Mouse (Mus musculus) hindbrain, embryonic 16.5 days (tissue): Measurements from ENCODE around the gene Galk2. TPM values are rescaled to one million over a fixed set of nuclear protein-coding genes. Genes with fewer than 3 reads are reported as not detected.

Experiments used
- ATAC-seq: fragments of 200-750 bp; cut with Nextera tagmentation; 2 replicates; pipeline ENCODE4 v1.8.0; 2017; ENCODE audit warnings: moderate TSS enrichment, moderate library complexity
- H3K27ac ChIP-seq: fragments of 300-500 bp; sonication (generic); 2 replicates; pipeline ENCODE4 v1.5.1; 2014; ENCODE audit warnings: low read depth, mild to moderate bottlenecking, control low read depth, low read length, moderate library complexity
- H3K27me3 ChIP-seq: fragments of 300-500 bp; sonication (generic); replicated peaks from 2 replicates; pipeline ENCODE4 v1.6.1; 2014; ENCODE audit warnings: low read length; ENCODE audit not compliant: control insufficient read depth, insufficient read depth
- H3K36me3 ChIP-seq: fragments of 300-500 bp; sonication (generic); 2 replicates; pipeline ENCODE4 v1.6.1; 2014; ENCODE audit warnings: mild to moderate bottlenecking, low read length, moderate library complexity, mixed read lengths; ENCODE audit not compliant: control insufficient read depth, insufficient read depth
- H3K4me1 ChIP-seq: fragments of 300-500 bp; sonication (generic); 2 replicates; pipeline ENCODE4 v1.6.1; 2014; ENCODE audit warnings: low read depth, low read length; ENCODE audit not compliant: control insufficient read depth, insufficient read depth
- H3K4me2 ChIP-seq: fragments of 300-500 bp; sonication (generic); 2 replicates; pipeline ENCODE4 v1.6.1; 2014; ENCODE audit warnings: mild to moderate bottlenecking, low read length, control low read depth, moderate library complexity
- H3K4me3 ChIP-seq: fragments of 300-500 bp; sonication (generic); 2 replicates; pipeline ENCODE4 v1.5.1; 2014; ENCODE audit warnings: mild to moderate bottlenecking, low read length, control low read depth, moderate library complexity
- H3K9ac ChIP-seq: fragments of 300-500 bp; sonication (generic); 2 replicates; pipeline ENCODE4 v1.6.1; 2014; ENCODE audit warnings: low read depth, mild to moderate bottlenecking, control low read depth, low read length, moderate library complexity
- H3K9me3 ChIP-seq: fragments of 300-500 bp; sonication (generic); 2 replicates; pipeline ENCODE4 v1.6.1; 2014; ENCODE audit warnings: mild to moderate bottlenecking, low read length, moderate library complexity; ENCODE audit not compliant: control insufficient read depth
- WGBS: fragments of 180-500 bp; shearing (Covaris S2); extraction: QIAGEN DNeasy Blood & Tissue Kit; methylation state at CpG from one replicate; pipeline ENCODE4 v1.1.7; 2014; 5-methylcytosine and 5-hydroxymethylcytosine counted together
- polyA plus RNA-seq: library from polyadenylated mRNA; unstranded; fragments of >200 nt; fragmentation: Nextera tagmentation; extraction: Ambion mirVana; gene quantifications from 2 replicates; pipeline ENCODE4 v1.2.1, GENCODE M21; 2015

The Galk2 gene
- polyA plus RNA-seq, 1 experiment from 2014 or later, result 35.1 TPM

DNA sequence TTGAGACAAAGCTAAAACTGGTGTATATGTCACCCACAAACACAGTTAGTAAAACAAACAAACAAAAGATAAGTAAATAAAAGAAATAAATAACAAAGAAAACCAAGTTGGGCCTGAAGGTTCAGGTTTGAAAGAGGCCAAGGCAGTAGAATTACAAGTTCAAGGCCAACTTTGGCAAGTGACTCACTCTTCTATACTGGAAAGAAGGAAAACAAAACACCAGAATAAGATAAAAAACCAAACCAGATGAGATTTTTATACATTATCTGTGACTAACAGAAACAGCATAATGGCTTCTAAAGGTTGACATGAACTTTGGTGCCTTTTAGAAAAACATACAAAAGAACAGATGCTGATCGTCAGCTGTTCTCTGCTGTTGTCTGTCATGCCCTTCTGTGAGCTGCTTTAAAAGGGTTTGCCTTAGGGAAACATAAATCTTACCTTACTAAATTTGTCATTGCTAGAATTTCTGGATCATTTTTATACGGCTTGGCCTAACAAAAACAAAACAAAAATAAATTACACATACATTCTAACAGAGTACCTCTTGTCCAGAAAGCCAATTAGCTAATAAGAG, 20.1 kb upstream of the Galk2 start:
- H3K4me2 ChIP-seq, result no peak overlapping the region
- no peaks in the 10 kb centered on the region for H3K27me3 ChIP-seq
- ATAC-seq, result no peak
- H3K9ac ChIP-seq, result no peak overlapping the region
- H3K4me1 ChIP-seq, result no peaks in the 10 kb centered on the region
- H3K4me3 ChIP-seq, result no peak overlapping the region
- 71% methylated on average over 2 of the region's 2 CpGs for WGBS
- no peak overlapping the region for H3K27ac ChIP-seq
- no peaks in the 10 kb centered on the region for H3K9me3 ChIP-seq
- H3K36me3 ChIP-seq, result peaks cover 40% of the 10 kb centered on the region

DNA sequence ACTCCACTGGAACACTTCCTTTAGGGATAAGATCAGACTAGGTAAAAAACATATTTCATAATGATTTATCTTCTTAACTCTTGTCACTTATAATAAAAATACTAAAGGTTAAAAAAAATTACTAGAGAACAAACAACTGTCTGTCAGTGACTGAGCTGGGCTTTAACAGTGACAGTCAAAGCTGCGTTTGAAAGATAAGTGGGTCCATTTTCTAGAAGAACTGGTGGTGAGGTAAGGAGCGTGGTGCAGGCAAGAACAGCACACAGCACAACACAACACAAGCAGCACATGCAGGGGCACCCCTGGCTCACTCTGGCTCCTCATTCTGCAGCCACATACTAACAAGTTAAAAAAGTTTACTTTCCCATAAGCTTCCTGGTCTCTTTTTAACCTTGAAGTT, 7.7 kb upstream of the Galk2 start:
- H3K4me1 ChIP-seq, result no peaks in the 10 kb centered on the region; the same call in 1 of the 2 replicates
- no peak overlapping the region for H3K9ac ChIP-seq
- no peak overlapping the region for H3K4me2 ChIP-seq
- no peak overlapping the region for H3K4me3 ChIP-seq
- H3K27me3 ChIP-seq, result no peaks in the 10 kb centered on the region
- H3K27ac ChIP-seq, result no peak overlapping the region
- WGBS, result 84% methylated on average over 2 of the region's 2 CpGs
- H3K36me3 ChIP-seq, result peaks cover 12% of the 10 kb centered on the region
- no peaks in the 10 kb centered on the region for H3K9me3 ChIP-seq
- ATAC-seq, result no peak

DNA sequence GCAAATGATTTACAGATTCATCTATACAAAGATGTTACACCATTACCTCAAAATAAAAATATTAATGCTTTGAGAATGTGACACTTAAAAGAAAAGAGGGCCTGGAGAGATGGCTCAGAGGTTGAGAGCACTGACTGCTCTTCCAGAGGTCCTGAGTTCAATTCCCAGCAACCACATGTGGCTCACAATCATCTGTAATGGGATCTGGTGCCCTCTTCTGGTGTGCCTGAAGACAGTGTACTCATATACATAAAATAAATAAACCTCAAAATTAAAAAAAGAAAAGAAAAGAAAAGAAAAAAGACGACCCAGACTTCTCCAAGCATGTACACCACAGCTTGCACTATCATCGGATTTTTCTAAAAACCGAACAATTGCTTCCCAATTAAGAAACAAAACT, 1.2 kb upstream of the Galk2 start:
- H3K27ac ChIP-seq, result no peak overlapping the region
- 56% methylated on average over 3 of the region's 3 CpGs for WGBS
- H3K36me3 ChIP-seq, result no peaks in the 10 kb centered on the region
- H3K9me3 ChIP-seq, result no peaks in the 10 kb centered on the region
- no peak for ATAC-seq
- H3K27me3 ChIP-seq, result no peaks in the 10 kb centered on the region
- H3K4me2 ChIP-seq, result peak overlapping the region; percentile 78
- peak overlapping the region; percentile 98 for H3K4me3 ChIP-seq
- no peak overlapping the region for H3K9ac ChIP-seq
- H3K4me1 ChIP-seq, result peaks cover 5% of the 10 kb centered on the region

DNA sequence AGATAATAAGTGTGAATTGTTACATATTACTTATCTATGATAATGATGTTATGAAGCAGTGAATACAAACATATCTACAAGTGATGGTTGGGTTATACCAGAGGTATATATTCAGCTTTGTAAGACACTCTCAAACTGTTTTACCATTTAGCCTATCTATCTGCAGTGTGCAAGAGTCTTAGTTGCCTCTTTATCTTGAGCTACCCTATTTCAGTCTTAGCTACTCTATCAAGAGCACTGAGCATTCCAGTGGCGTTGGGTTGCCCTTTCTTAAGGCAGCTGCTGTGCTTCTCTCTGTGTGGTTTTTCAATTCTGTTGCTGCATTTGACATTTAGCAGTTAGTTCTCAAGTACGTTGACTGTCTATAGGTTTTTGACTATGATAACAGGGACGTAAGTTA, 4.9 kb downstream of the Galk2 start:
- ATAC-seq, result no peak
- Histone ChIP-seq H3K4me3 (no peak overlapping the region), H3K4me2 (no peak overlapping the region), H3K27ac (no peak overlapping the region), H3K4me1 (peaks cover 2% of the 10 kb centered on the region), H3K9me3 (no peaks in the 10 kb centered on the region), H3K27me3 (no peaks in the 10 kb centered on the region), H3K36me3 (no peaks in the 10 kb centered on the region), H3K9ac (no peak overlapping the region)
- 86% methylated on average over 3 of the region's 3 CpGs for WGBS

DNA sequence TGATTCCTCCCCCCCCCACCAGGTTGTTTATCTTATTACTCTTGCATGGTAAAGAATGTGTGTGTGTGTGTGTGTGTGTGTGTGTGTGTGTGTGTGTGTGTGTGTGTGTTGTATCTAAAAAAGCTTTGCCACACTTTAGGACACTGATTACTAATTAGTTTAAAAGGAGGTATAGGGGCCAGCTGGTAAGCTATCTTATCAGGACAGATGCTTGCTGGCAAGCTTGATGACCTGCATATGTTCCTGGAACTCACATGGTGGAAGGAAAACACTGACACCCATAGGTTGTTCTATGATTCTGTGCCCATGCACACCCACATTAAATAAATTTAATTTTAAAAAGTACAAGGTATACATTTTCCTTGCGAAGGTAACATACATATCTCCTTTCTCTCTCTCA, 5.6 kb downstream of the Galk2 start:
- Histone ChIP-seq H3K4me3 (no peak overlapping the region), H3K4me1 (peaks cover 2% of the 10 kb centered on the region), H3K27me3 (no peaks in the 10 kb centered on the region), H3K27ac (no peak overlapping the region), H3K4me2 (no peak overlapping the region), H3K9me3 (no peaks in the 10 kb centered on the region), H3K9ac (no peak overlapping the region), H3K36me3 (no peaks in the 10 kb centered on the region)
- 96% methylated on average over 1 of the region's 1 CpGs for WGBS
- ATAC-seq, result no peak

DNA sequence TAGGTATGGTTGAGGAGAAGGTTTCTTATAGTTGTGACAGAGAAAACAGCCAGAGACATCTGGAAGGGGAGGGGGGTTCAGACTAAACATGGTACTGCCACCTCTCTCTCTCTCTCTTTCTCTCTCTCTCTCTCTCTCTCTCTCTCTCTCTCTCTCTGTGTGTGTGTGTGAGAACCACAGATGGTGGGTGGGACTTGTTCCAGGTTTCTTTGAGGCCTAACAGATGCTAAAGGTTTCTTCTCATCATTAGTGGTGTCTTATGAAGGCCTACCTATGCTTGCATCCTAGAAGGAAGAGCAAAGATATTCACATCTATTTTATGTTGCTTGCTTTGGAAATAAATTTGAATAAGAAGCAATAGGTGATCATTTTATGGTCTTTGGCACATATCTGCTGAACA, 6.7 kb downstream of the Galk2 start:
- no peaks in the 10 kb centered on the region for H3K36me3 ChIP-seq
- H3K9me3 ChIP-seq, result no peaks in the 10 kb centered on the region
- no peak overlapping the region for H3K27ac ChIP-seq
- no peak for ATAC-seq
- peak overlapping the region; percentile 73 for H3K4me2 ChIP-seq
- no peak overlapping the region; the same call in 1 of the 2 replicates for H3K4me3 ChIP-seq
- H3K4me1 ChIP-seq, result peaks cover 2% of the 10 kb centered on the region
- H3K27me3 ChIP-seq, result no peaks in the 10 kb centered on the region
- no peak overlapping the region; the same call in 1 of the 2 replicates for H3K9ac ChIP-seq

DNA sequence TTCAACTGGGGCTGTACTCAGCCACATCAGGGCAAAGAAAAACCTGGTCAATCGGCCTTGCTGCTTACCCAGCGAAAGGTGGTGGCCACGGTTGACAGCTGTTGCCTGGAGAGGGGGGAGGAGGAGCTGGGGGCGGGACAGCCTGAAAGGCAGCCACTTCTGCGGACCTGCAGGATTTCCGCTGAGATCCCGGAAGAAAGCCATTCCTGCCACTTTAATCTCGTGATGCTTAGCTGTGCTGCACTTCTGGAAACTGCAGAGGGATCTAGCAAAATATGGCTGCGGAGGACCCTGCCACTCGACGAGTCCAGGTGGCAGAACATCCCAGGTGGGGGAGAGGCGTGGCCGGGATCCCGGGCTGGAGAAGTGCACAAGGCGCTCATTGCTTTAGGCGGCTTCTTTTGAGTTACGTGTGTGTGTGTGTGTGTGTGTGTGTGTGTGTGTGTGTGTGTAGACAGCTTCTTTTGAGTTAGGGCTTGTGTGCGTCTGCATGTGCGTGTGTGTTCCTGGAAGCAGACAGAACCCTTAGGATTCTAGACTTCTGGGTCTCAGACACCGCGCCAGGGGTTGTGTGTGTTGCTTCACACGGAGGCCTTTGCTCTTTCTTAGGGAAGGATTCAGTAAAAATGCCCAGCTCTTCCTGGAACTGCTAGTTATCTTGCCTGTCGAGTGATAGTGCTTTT, 7.3 kb downstream of the Galk2 start:
- no peaks in the 10 kb centered on the region for H3K27me3 ChIP-seq
- peak; percentile 92 for ATAC-seq
- peak overlapping the region; percentile 69 for H3K27ac ChIP-seq
- 6% methylated on average over 23 of the region's 23 CpGs for WGBS
- H3K4me3 ChIP-seq, result peak overlapping the region; percentile 55
- peak overlapping the region; percentile 73 for H3K4me2 ChIP-seq
- H3K4me1 ChIP-seq, result peaks cover 2% of the 10 kb centered on the region
- no peaks in the 10 kb centered on the region for H3K9me3 ChIP-seq
- peak overlapping the region; percentile 75 for H3K9ac ChIP-seq
- no peaks in the 10 kb centered on the region for H3K36me3 ChIP-seq

DNA sequence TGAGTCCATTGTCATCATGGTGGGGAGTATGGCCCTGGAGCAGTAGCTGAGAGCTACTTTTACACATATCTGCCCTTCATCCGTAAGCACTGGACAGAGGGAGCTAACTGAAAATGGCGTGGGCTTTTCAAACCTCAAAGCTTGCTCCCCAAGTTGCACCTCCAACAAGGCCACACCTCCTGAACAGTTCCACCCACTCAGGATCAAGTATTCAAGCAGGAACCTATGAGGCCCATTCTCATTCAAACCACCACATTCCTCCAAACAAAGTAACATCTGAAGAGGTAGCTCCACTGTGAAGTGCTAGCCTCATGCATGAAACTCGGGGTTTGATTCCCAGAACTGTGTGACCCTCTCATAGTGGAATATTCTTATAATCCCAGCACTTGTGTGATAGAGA, 9.4 kb downstream of the Galk2 start:
- WGBS, result 84% methylated on average over 3 of the region's 3 CpGs
- H3K9me3 ChIP-seq, result no peaks in the 10 kb centered on the region
- H3K4me3 ChIP-seq, result no peak overlapping the region
- no peak overlapping the region for H3K27ac ChIP-seq
- no peak for ATAC-seq
- H3K4me2 ChIP-seq, result no peak overlapping the region
- H3K9ac ChIP-seq, result no peak overlapping the region
- no peaks in the 10 kb centered on the region for H3K27me3 ChIP-seq
- H3K36me3 ChIP-seq, result no peaks in the 10 kb centered on the region
- H3K4me1 ChIP-seq, result peaks cover 2% of the 10 kb centered on the region

DNA sequence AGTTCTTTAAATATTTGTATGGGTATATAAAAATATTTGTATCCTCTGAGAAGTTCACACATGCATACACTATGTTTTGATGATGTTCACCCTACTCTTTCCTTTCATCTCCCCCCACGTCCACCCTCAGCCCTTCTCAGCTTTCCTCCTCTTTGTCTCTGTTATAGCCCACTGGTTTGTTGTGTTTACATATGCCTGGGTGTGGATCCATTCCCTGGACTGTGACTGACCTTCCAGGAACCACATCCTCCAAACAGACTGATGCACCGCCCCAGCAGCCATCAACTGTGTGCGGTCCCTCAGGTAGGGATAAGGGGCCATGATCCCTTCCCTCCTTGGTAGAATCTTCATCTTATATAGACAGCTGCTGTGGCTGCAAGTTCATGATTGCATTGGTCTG, 11.2 kb downstream of the Galk2 start:
- ATAC-seq, result no peak

More for the DNA sequence above, 11.2 kb downstream of the Galk2 start:
- Histone ChIP-seq H3K9ac (no peak overlapping the region), H3K9me3 (no peaks in the 10 kb centered on the region), H3K27ac (no peak overlapping the region), H3K4me1 (peaks cover 2% of the 10 kb centered on the region), H3K4me3 (no peak overlapping the region), H3K36me3 (no peaks in the 10 kb centered on the region), H3K4me2 (no peak overlapping the region), H3K27me3 (no peaks in the 10 kb centered on the region)
- WGBS, result 87% methylated on average over 3 of the region's 3 CpGs
